Mouse (Mus musculus) ES-E14 (cell line): ENCODE data around the gene Myo3b. TPM values are rescaled to one million over a fixed set of nuclear protein-coding genes. Genes with fewer than 3 reads are reported as not detected.

Experiments
- DNase-seq: peaks from one replicate; pipeline ENCODE4 v3.0.0-alpha.2; 2013; ENCODE audit warnings: low read depth, low spot score
- H3K27ac ChIP-seq: 2 replicates; pipeline ENCODE4 v1.5.1; 2012; ENCODE audit warnings: low read depth, mild to moderate bottlenecking, low read length, moderate library complexity, mixed read lengths; ENCODE audit not compliant: poor library complexity, insufficient read depth, severe bottlenecking
- H3K36me3 ChIP-seq: 2 replicates; pipeline ENCODE4 v1.6.1; 2012; ENCODE audit warnings: mild to moderate bottlenecking, low read length, moderate library complexity, mixed read lengths; ENCODE audit not compliant: control insufficient read depth, poor library complexity, insufficient read depth, severe bottlenecking
- H3K4me1 ChIP-seq, 2 experiments: fragments of 150-350 bp in 1 of 2; sonication (generic) in 1 of 2; 2 replicates each; pipeline ENCODE4 v1.6.1; 2012; ENCODE audit warnings: low read length in 2 of 2, mild to moderate bottlenecking in 1 of 2, mixed read lengths in 1 of 2; ENCODE audit not compliant: control insufficient read depth in 2 of 2, insufficient read depth in 2 of 2, poor library complexity in 1 of 2
- H3K4me3 ChIP-seq, 2 experiments: fragments of 150-350 bp in 1 of 2; sonication (generic) in 1 of 2; 2 replicates each; pipeline ENCODE4 v1.5.1; 2012; ENCODE audit warnings: low read length in 2 of 2, low read depth in 1 of 2, mild to moderate bottlenecking in 1 of 2, mixed read lengths in 1 of 2; ENCODE audit not compliant: insufficient read depth in 1 of 2, poor library complexity in 1 of 2, severe bottlenecking in 1 of 2
- H3K9ac ChIP-seq: 2 replicates; pipeline ENCODE4 v1.6.1; 2012; ENCODE audit warnings: low read depth, mild to moderate bottlenecking, low read length, mixed read lengths; ENCODE audit not compliant: poor library complexity, insufficient read depth, severe bottlenecking
- H3K9me3 ChIP-seq: fragments of 150-350 bp; sonication (generic); 2 replicates; pipeline ENCODE4 v1.6.1; 2012; ENCODE audit warnings: low read depth, mild to moderate bottlenecking, low read length; ENCODE audit not compliant: control insufficient read depth, insufficient read depth
- CHD2 ChIP-seq: IDR thresholded peaks from 2 replicates; pipeline ENCODE4 v1.6.1; 2014; ENCODE audit warnings: mild to moderate bottlenecking, low read depth, low read length, inconsistent platforms
- HCFC1 ChIP-seq: IDR thresholded peaks from 2 replicates; pipeline ENCODE4 v1.6.1; 2012; ENCODE audit warnings: low read length, inconsistent platforms, borderline replicate concordance; ENCODE audit not compliant: insufficient read depth
- MAFK ChIP-seq: IDR thresholded peaks from 2 replicates; pipeline ENCODE4 v1.6.1; 2014; ENCODE audit warnings: mild to moderate bottlenecking, low read depth, low read length, inconsistent platforms; ENCODE audit not compliant: insufficient read depth
- ZC3H11A ChIP-seq: IDR thresholded peaks from 2 replicates; pipeline ENCODE4 v1.6.1; 2012; ENCODE audit warnings: low read depth, mild to moderate bottlenecking, inconsistent platforms, low read length, borderline replicate concordance
- ZNF384 ChIP-seq: IDR thresholded peaks from 2 replicates; pipeline ENCODE4 v1.6.1; 2012; ENCODE audit warnings: low read depth, low read length, inconsistent platforms
- in situ Hi-C, 2 experiments: fragments of 600-800 bp; cut with MboI; formaldehyde crosslinking; loops; one replicate each; pipeline ENCODE4 v1.15.1; 2025; ENCODE audit warnings: low sequenced_read_pairs in 2 of 2, inconsistent platforms in 1 of 2; ENCODE audit not compliant: unreplicated experiment in 2 of 2
- total RNA-seq: library from RNA; depleted of rRNA; stranded (reverse); fragments of 300-350 nt; gene quantifications from 2 replicates; pipeline ENCODE4 v1.2.3, GENCODE M21; 2012

Myo3b gene
- total RNA-seq, 1 experiment = 0.13 TPM

- H3K36me3 ChIP-seq = no peaks in the 10 kb centered on the region
- no peak for DNase-seq
- TF ChIP-seq ZNF384 (no peak), ZC3H11A (no peak), HCFC1 (no peak)
- in situ Hi-C loops = no loop called here
- no peak overlapping the region for H3K9ac ChIP-seq
- no peaks in the 10 kb centered on the region for H3K9me3 ChIP-seq
- no peak overlapping the region for H3K4me3 ChIP-seq
- H3K27ac ChIP-seq = no peak overlapping the region
- H3K4me1 ChIP-seq = no peaks in the 10 kb centered on the region
Measured at GRCm38 (mm10) chr2:70249872-70250271, 210.9 kb downstream of the Myo3b start.

DNA sequence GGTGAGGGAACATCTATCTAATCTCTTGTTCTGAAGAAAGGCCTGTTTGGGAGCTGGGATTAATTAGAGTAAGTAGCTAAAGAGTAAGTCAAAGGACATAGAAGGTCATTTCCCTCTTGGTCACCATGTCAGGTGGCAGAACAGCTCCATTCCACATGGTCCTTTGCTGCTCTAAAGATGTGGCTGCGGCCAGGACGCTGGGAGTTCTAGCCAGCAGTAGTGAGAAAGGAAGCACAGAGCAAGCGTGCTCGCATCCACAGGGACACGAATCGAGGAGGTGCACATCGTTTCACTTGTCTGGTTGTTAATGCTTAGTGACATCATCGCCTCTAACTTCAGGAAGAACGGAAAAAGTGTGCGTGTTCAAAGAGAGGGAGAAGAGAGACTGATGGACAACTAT, 212.3 kb downstream of the Myo3b start:
- no peak overlapping the region for H3K27ac ChIP-seq
- H3K9me3 ChIP-seq = no peaks in the 10 kb centered on the region
- no peak overlapping the region for H3K9ac ChIP-seq
- DNase-seq = no peak
- H3K4me3 ChIP-seq = no peak overlapping the region
- H3K4me1 ChIP-seq = no peaks in the 10 kb centered on the region
- H3K36me3 ChIP-seq = no peaks in the 10 kb centered on the region
- TF ChIP-seq ZNF384 = no peak
- TF ChIP-seq ZC3H11A = no peak
- TF ChIP-seq CHD2 = no peak
- TF ChIP-seq MAFK = no peak
- no peak for TF ChIP-seq HCFC1
- in situ Hi-C loops = no loop called here

DNA sequence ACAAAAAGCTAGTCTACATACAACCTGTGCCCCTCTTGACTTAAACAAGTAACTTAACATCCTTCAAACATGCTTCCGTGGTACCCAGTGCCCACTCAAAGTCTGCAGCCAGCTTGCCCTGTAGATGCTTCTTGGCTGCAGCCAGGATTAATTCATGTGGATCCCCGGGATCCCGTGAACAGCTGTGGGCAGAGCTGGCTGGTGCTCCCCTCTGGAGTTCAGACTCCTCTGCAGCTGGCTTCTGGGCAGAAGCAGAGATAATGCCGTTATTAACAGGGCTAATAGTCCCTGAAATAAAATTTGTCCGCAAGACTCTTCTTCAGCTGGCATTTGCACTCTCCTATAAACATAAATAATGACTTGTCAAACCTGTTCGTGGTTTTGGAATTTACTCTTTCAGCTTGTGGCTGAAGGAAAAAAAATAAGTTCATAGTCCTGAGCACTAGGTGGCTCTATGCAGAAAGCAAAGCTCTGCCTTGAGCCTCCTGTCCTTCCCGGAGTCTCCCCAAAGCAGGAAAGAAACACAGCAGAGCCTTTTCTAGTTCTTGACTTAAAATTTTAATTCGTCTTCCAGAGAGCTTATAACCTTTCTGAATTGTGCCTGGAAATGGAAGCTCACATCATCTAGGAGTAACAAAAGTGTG, 220.6 kb downstream of the Myo3b start:
- in situ Hi-C loops = no loop called here
- Histone ChIP-seq H3K9ac (no peak overlapping the region), H3K27ac (no peak overlapping the region), H3K9me3 (no peaks in the 10 kb centered on the region), H3K4me1 (no peaks in the 10 kb centered on the region), H3K36me3 (peaks cover 2% of the 10 kb centered on the region; the same call in 1 of the 2 replicates), H3K4me3 (no peak overlapping the region)
- TF ChIP-seq HCFC1 (no peak), ZC3H11A (no peak), CHD2 (no peak)
- no peak for DNase-seq

GRCm38 (mm10) chr2:70260646-70261195, 221.8 kb downstream of the Myo3b start:
- in situ Hi-C loops = no loop called here

More at GRCm38 (mm10) chr2:70260646-70261195, 221.8 kb downstream of the Myo3b start:
- H3K4me1 ChIP-seq = no peaks in the 10 kb centered on the region
- H3K9me3 ChIP-seq = no peaks in the 10 kb centered on the region
- no peak overlapping the region for H3K9ac ChIP-seq
- TF ChIP-seq ZC3H11A (no peak), MAFK (no peak), HCFC1 (no peak), ZNF384 (no peak), CHD2 (no peak)
- H3K27ac ChIP-seq = no peak overlapping the region
- H3K4me3 ChIP-seq = no peak overlapping the region
- peaks cover 2% of the 10 kb centered on the region; the same call in 1 of the 2 replicates for H3K36me3 ChIP-seq
- DNase-seq = no peak
